Mouse (Mus musculus) ES-Bruce4 (cell line): ENCODE results near the gene Zfp775. TPM values are rescaled to one million over a fixed set of nuclear protein-coding genes. Genes with fewer than 3 reads are reported as not detected.

Experiments
- H3K27ac ChIP-seq: 2 replicates; pipeline ENCODE4 v1.5.1; 2012; ENCODE audit warnings: low read length, inconsistent platforms; ENCODE audit not compliant: insufficient read depth
- H3K27me3 ChIP-seq: 2 replicates; pipeline ENCODE4 v1.6.1; 2012; ENCODE audit warnings: mild to moderate bottlenecking, low read length, inconsistent platforms; ENCODE audit not compliant: control insufficient read depth, poor library complexity, insufficient read depth, severe bottlenecking
- H3K36me3 ChIP-seq: 2 replicates; pipeline ENCODE4 v1.6.1; 2012; ENCODE audit warnings: inconsistent platforms, mild to moderate bottlenecking, low read length, moderate library complexity; ENCODE audit not compliant: control insufficient read depth, poor library complexity, insufficient read depth, severe bottlenecking
- H3K4me1 ChIP-seq: one replicate; pipeline ENCODE4 v1.8.1; 2011; ENCODE audit warnings: low read length; ENCODE audit not compliant: control insufficient read depth, insufficient read depth
- H3K4me3 ChIP-seq: 2 replicates; pipeline ENCODE4 v1.5.1; 2011; ENCODE audit warnings: low read depth, mild to moderate bottlenecking, low read length
- H3K9ac ChIP-seq: 2 replicates; pipeline ENCODE4 v1.6.1; 2012; ENCODE audit warnings: low read depth, mild to moderate bottlenecking, inconsistent platforms; ENCODE audit not compliant: poor library complexity, severe bottlenecking
- H3K9me3 ChIP-seq: replicated peaks from 2 replicates; pipeline ENCODE4 v1.6.1; 2012; ENCODE audit warnings: mild to moderate bottlenecking, low read length, inconsistent platforms; ENCODE audit not compliant: control insufficient read depth, poor library complexity, insufficient read depth, severe bottlenecking
- CTCF ChIP-seq: IDR thresholded peaks from one replicate; pipeline ENCODE4 v1.8.1; 2011; ENCODE audit warnings: low read depth, low read length
- EP300 ChIP-seq: IDR thresholded peaks from 2 replicates; pipeline ENCODE4 v1.6.1; 2011; ENCODE audit warnings: low read depth, low read length; ENCODE audit not compliant: insufficient read depth
- POLR2A ChIP-seq: IDR thresholded peaks from one replicate; pipeline ENCODE4 v1.8.1; 2011; ENCODE audit warnings: low read length; ENCODE audit not compliant: insufficient read depth
- polyA plus RNA-seq: library from polyadenylated mRNA; stranded (reverse); fragments of >200 nt; gene quantifications from 2 replicates; pipeline ENCODE4 v1.2.4, GENCODE M21; 2011; ENCODE audit warnings: low read depth; ENCODE audit not compliant: missing spikeins, insufficient read depth, insufficient read length

Gene Zfp775
- polyA plus RNA-seq, 1 experiment, result 6.0 TPM

DNA sequence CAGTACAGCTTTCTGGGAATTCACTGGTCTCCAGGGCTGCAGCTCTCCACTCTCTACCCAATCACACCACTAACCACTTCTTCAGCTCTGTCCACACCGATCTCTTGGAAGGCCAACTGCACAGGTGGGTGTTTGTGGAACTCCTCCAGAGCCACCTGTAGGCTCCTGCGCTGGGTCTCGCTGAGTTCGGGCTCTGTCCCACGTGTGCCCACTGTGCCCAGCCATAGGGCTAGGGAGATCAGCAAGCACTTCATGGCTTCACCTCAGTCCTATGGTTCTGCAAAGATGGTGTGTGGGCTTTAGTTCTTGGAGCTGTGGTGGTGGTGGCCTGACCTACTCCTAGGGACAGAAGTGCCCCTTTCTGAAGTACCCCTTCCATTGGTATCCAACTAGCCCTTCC is 29.8 kb upstream of the Zfp775 start:
- Histone ChIP-seq H3K4me3 (no peak overlapping the region), H3K9ac (no peak overlapping the region), H3K4me1 (no peaks in the 10 kb centered on the region), H3K36me3 (no peaks in the 10 kb centered on the region), H3K27ac (no peak overlapping the region), H3K27me3 (no peaks in the 10 kb centered on the region), H3K9me3 (no peaks in the 10 kb centered on the region)
- TF ChIP-seq POLR2A, result no peak
- no peak for TF ChIP-seq EP300
- no peak for TF ChIP-seq CTCF

DNA sequence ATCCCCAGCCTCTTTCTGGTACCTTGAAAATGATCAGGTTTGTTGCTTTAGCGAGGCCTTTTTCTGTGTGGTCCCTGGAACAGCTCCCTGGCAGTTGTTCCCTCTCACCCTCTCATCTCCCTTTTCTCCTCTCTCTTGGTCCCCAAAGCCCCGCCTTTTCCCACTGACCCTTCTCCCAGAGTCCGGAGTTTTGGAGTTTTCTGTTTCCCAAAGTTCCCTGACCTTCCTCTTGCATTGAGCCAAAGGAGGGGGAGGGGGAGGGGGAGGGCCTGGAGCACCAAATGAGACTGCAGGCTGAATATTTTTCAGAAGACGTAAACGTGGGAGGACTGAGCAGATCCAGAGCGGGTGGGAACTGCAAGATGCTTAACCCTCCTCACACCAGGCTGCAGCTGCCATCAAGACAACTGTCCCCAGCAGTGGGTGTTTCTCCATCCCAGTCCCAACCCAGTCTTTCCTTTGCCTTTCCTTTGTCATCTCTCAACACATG is 29.2 kb upstream of the Zfp775 start, which contains the start of gene Rarres2:
Rarres2 (minus strand) TSS at position 218 of the 490 bp plus-strand sequence.
- H3K27me3 ChIP-seq, result no peaks in the 10 kb centered on the region
- no peak within 1 kb of the TSS for H3K27ac ChIP-seq
- no peak within 1 kb of the TSS for H3K9ac ChIP-seq
- TF ChIP-seq CTCF (no peak), EP300 (no peak), POLR2A (no peak)
- H3K4me1 ChIP-seq, result no peaks in the 10 kb centered on the region
- H3K9me3 ChIP-seq, result no peaks in the 10 kb centered on the region
- H3K36me3 ChIP-seq, result no peaks in the 10 kb centered on the region
- no peak within 1 kb of the TSS for H3K4me3 ChIP-seq

DNA sequence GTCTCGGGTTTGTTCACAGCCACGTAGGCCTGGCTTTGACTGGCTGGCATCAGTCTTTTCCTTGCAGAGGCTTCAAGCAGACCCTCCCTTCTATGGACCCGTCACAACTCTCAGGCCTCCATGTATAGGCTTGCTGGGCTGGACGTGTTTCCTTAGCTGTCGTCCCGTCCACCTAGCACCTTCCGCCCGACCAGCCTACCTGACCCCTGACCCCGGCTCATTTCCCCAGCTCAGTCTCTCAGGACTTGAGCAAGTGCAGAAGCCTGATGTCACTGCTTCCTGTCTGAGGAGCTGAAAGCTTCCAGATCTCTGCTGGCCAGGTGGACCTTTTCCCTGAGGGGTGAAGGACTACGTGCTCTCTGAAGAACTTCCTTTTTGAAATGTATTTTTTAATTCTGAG is 28.6 kb upstream of the Zfp775 start:
- no peak for TF ChIP-seq CTCF
- no peak for TF ChIP-seq POLR2A
- TF ChIP-seq EP300, result no peak
- Histone ChIP-seq H3K9me3 (no peaks in the 10 kb centered on the region), H3K36me3 (no peaks in the 10 kb centered on the region), H3K9ac (no peak overlapping the region), H3K4me3 (no peak overlapping the region), H3K27ac (no peak overlapping the region), H3K4me1 (no peaks in the 10 kb centered on the region), H3K27me3 (no peaks in the 10 kb centered on the region)

DNA sequence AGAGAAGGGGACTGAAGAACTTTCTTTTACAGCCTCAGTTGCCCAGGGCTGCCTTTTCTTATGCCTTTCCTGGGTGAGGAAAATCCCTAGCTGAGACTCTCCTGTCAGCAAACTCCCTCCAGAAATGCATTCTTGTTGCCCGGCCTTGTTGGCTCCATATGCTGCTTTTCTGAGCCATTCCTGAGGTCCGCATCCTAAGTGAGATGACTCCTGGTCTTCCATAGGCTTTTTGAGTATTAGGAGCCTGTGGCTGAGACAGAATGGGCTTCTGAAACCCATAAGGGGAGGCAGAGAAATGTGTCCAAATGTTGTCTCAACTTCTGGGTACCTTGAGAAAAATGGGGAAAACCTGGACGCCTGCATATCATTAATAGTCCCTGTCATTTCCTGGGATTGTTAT is 27.9 kb upstream of the Zfp775 start:
- Histone ChIP-seq H3K27ac (no peak overlapping the region), H3K4me3 (no peak overlapping the region), H3K36me3 (no peaks in the 10 kb centered on the region), H3K4me1 (no peaks in the 10 kb centered on the region), H3K9ac (no peak overlapping the region), H3K9me3 (no peaks in the 10 kb centered on the region), H3K27me3 (no peaks in the 10 kb centered on the region)
- no peak for TF ChIP-seq CTCF
- no peak for TF ChIP-seq EP300
- no peak for TF ChIP-seq POLR2A

DNA sequence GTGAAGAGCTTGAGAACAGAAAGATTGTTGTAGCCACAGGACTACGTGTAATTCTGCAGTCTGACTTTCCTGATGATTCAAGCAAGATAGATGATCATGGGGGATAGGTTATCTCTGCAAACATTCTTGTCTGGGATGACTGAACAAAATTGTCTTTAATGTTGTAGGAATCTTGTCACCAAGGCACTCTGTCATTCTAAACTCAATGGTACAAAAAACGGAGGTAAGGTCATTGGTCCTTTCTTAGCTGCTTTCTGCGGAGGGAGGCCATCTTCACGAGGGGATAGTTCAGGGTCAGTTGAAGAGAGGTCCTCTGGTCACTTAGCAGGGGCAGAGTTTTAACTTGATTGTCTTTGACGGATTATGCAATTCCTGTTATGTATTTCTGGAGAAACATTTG is 23.1 kb upstream of the Zfp775 start:
- H3K4me1 ChIP-seq, result no peaks in the 10 kb centered on the region

DNA sequence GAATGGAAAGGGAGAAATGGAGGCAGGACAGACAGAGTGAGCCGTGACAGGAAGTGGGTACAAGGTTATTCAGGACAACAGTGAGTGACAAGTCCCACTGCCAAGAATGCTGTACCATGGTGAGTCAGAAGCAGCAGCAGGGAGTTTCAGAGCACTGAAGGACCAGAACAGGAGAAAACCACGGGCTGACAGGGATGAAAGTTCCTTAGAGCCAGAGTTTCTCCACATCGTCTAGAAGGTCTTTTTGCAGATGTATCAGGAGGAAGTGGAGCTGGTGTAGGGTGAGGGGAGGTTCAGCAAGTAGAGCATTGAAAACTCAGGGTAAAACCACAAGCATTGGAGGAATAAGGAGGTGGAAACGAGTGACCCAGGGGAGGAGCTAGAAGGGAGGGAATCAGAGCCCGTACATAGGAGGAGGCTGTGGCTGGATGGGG is 22.6 kb upstream of the Zfp775 start:
- Histone ChIP-seq H3K27me3 (no peaks in the 10 kb centered on the region), H3K36me3 (no peaks in the 10 kb centered on the region), H3K4me1 (no peaks in the 10 kb centered on the region), H3K27ac (no peak overlapping the region), H3K4me3 (no peak overlapping the region), H3K9ac (no peak overlapping the region), H3K9me3 (no peaks in the 10 kb centered on the region)
- no peak for TF ChIP-seq POLR2A
- no peak for TF ChIP-seq CTCF
- no peak for TF ChIP-seq EP300

More for the DNA sequence above, 23.1 kb upstream of the Zfp775 start:
- H3K36me3 ChIP-seq, result no peaks in the 10 kb centered on the region
- H3K9ac ChIP-seq, result no peak overlapping the region
- no peak overlapping the region for H3K4me3 ChIP-seq
- no peak overlapping the region for H3K27ac ChIP-seq
- H3K9me3 ChIP-seq, result no peaks in the 10 kb centered on the region
- H3K27me3 ChIP-seq, result no peaks in the 10 kb centered on the region
- TF ChIP-seq POLR2A (no peak), EP300 (no peak), CTCF (no peak)
